Mouse (Mus musculus) kidney, postnatal 14 days (tissue): ENCODE results near the gene Kif3b.
"Not testable (repeated sequence)": the region's sequence is repeated elsewhere in the genome, so short reads cannot be mapped to it uniquely, and the experiment has no call there.

Experiments
- DNase-seq: peaks from one replicate; pipeline ENCODE4 v3.0.0; 2022; ENCODE audit warnings: mixed read lengths

Gene Kif3b

GRCm38 (mm10) chr2:153290938-153291928 lies at the start of gene Kif3b:
Kif3b (plus strand) TSS chr2:153291413.
- peak; percentile 92 for DNase-seq

- DNase-seq = no peak
Measured at GRCm38 (mm10) chr2:153242156-153242555, 49.1 kb upstream of the Kif3b start.

- DNase-seq = no peak
Measured at GRCm38 (mm10) chr2:153249751-153250150, 41.5 kb upstream of the Kif3b start.

GRCm38 (mm10) chr2:153256604-153257003 lies 34.6 kb upstream of the Kif3b start:
- no peak for DNase-seq

GRCm38 (mm10) chr2:153259030-153259863 lies 32.0 kb upstream of the Kif3b start:
- DNase-seq = no peak

GRCm38 (mm10) chr2:153259864-153260674 lies 31.1 kb upstream of the Kif3b start:
- no peak for DNase-seq

- no peak for DNase-seq
Measured at GRCm38 (mm10) chr2:153263053-153263452, 28.2 kb upstream of the Kif3b start.

- DNase-seq = no peak
Measured at GRCm38 (mm10) chr2:153267331-153267730, 23.9 kb upstream of the Kif3b start.

GRCm38 (mm10) chr2:153270231-153270915 lies 20.8 kb upstream of the Kif3b start:
- DNase-seq = not testable (repeated sequence)

GRCm38 (mm10) chr2:153274200-153274918 lies 16.9 kb upstream of the Kif3b start:
- DNase-seq = not testable (repeated sequence)

- no peak for DNase-seq
Measured at GRCm38 (mm10) chr2:153274919-153275247, 16.3 kb upstream of the Kif3b start.

- DNase-seq = not testable (repeated sequence)
Measured at GRCm38 (mm10) chr2:153275577-153275976, 15.6 kb upstream of the Kif3b start.

- no peak for DNase-seq
Measured at GRCm38 (mm10) chr2:153276440-153276839, 14.8 kb upstream of the Kif3b start.

- not testable (repeated sequence) for DNase-seq
Measured at GRCm38 (mm10) chr2:153276846-153277245, 14.4 kb upstream of the Kif3b start.

GRCm38 (mm10) chr2:153278357-153278756 lies 12.9 kb upstream of the Kif3b start:
- DNase-seq = no peak

GRCm38 (mm10) chr2:153283919-153284318 lies 7.3 kb upstream of the Kif3b start:
- no peak for DNase-seq

GRCm38 (mm10) chr2:153286524-153286923 lies 4.7 kb upstream of the Kif3b start:
- no peak for DNase-seq

GRCm38 (mm10) chr2:153287835-153288234 lies 3.4 kb upstream of the Kif3b start:
- DNase-seq = peak; percentile 72

GRCm38 (mm10) chr2:153292305-153292861 lies 1.2 kb downstream of the Kif3b start:
- DNase-seq = peak; percentile 28

- no peak for DNase-seq
Measured at GRCm38 (mm10) chr2:153295196-153295595, 4.0 kb downstream of the Kif3b start.

GRCm38 (mm10) chr2:153297771-153298170 lies 6.6 kb downstream of the Kif3b start:
- DNase-seq = no peak
